Mouse (Mus musculus) heart, postnatal 0 days (tissue): ENCODE results near the gene Ncor2. TPM values are rescaled to one million over a fixed set of nuclear protein-coding genes. Genes with fewer than 3 reads are reported as not detected.

Source experiments
- ATAC-seq: fragments of 200-750 bp; cut with Nextera tagmentation; 2 replicates; pipeline ENCODE4 v1.8.0; 2017; ENCODE audit warnings: low read depth, moderate number of reproducible peaks, moderate library complexity; ENCODE audit not compliant: insufficient read depth
- DNase-seq: peaks from one replicate; pipeline ENCODE4 v3.0.0-alpha.2; 2016; ENCODE audit warnings: low spot score
- H3K27ac ChIP-seq: fragments of 300-500 bp; sonication (generic); 2 replicates; pipeline ENCODE4 v1.5.1; 2014; ENCODE audit warnings: low read depth, mild to moderate bottlenecking
- H3K27me3 ChIP-seq: fragments of 300-500 bp; sonication (generic); 2 replicates; pipeline ENCODE4 v1.6.1; 2014; ENCODE audit warnings: low read length, mixed read lengths; ENCODE audit not compliant: control insufficient read depth, insufficient read depth
- H3K36me3 ChIP-seq: fragments of 300-500 bp; sonication (generic); replicated peaks from 2 replicates; pipeline ENCODE4 v1.6.1; 2014; ENCODE audit warnings: low read length, mixed read lengths; ENCODE audit not compliant: control insufficient read depth, insufficient read depth
- H3K4me1 ChIP-seq: fragments of 300-500 bp; sonication (generic); 2 replicates; pipeline ENCODE4 v1.6.1; 2014; ENCODE audit warnings: antibody characterized with exemption; ENCODE audit not compliant: control insufficient read depth, insufficient read depth
- H3K4me2 ChIP-seq: fragments of 300-500 bp; sonication (generic); 2 replicates; pipeline ENCODE4 v1.6.1; 2014; ENCODE audit warnings: low read depth, mild to moderate bottlenecking, low read length, moderate library complexity
- H3K4me3 ChIP-seq: fragments of 300-500 bp; sonication (generic); 2 replicates; pipeline ENCODE4 v1.5.1; 2014; ENCODE audit warnings: low read depth, low read length
- H3K9ac ChIP-seq: fragments of 300-500 bp; sonication (generic); replicated peaks from 2 replicates; pipeline ENCODE4 v1.6.1; 2014; ENCODE audit warnings: low read depth, low read length, mixed read lengths
- H3K9me3 ChIP-seq: fragments of 300-500 bp; sonication (generic); replicated peaks from 2 replicates; pipeline ENCODE4 v1.6.1; 2016; ENCODE audit warnings: low read length; ENCODE audit not compliant: control insufficient read depth
- CTCF ChIP-seq: IDR thresholded peaks from 2 replicates; pipeline ENCODE4 v1.5.1; 2016; ENCODE audit warnings: antibody characterized with exemption, control low read depth, low read depth
- EP300 ChIP-seq: IDR thresholded peaks from 2 replicates; pipeline ENCODE4 v1.6.1; 2016; ENCODE audit warnings: antibody characterized with exemption, low read depth
- WGBS: fragments of 180-500 bp; shearing (Covaris S2); extraction: QIAGEN DNeasy Blood & Tissue Kit; methylation state at CpG from one replicate; pipeline ENCODE4 v1.1.7; 2014; 5-methylcytosine and 5-hydroxymethylcytosine counted together
- polyA plus RNA-seq: library from polyadenylated mRNA; unstranded; fragments of >200 nt; fragmentation: Nextera tagmentation; extraction: Ambion mirVana; gene quantifications from 2 replicates; pipeline ENCODE4 v1.2.1, GENCODE M21; 2015
- total RNA-seq: library from RNA; depleted of rRNA; stranded (reverse); fragments of >200 nt; gene quantifications from 2 replicates; pipeline ENCODE4 v1.2.3, GENCODE M21; 2014; ENCODE audit warnings: low replicate concordance

Gene Ncor2
- total and polyA plus RNA-seq, 2 experiments from 2014 or later = 15.5 to 73.8 TPM

DNA sequence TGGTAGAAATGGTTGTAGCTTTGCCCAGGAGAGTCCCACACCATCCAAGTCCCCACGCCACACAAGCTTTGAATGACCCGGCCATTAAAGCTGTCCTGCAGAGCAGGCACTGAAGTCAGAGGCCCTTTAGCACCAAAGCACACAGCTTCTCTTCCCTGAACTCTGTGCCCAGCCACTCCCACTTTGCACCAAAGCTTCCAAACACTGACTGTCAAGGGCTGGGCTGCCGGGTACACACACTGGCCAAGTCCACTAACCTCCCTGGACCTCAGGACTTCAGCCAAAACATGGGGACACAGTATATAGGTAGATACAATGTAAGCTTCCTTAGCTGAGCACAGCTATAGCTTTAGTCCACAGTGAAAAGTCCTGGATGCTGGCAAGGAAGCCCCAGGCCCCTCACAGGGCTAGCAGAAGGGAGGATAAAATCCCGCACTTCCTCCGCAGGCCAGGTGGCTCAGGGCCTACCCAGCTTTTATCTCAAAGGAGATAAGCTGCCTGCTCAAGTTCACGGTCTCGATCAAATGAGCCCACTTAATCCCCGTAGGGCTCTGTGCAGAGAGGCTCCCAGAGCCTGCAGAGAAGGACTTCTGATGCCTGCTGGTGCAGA is 15.5 kb downstream of the Ncor2 start:
- H3K36me3 ChIP-seq = no peaks in the 10 kb centered on the region
- TF ChIP-seq EP300 = no peak
- no peak for TF ChIP-seq CTCF
- H3K27me3 ChIP-seq = no peaks in the 10 kb centered on the region
- WGBS = 25% methylated on average over 8 of the region's 8 CpGs
- no peaks in the 10 kb centered on the region for H3K9me3 ChIP-seq
- no peak overlapping the region for H3K9ac ChIP-seq
- H3K4me3 ChIP-seq = no peak overlapping the region
- ATAC-seq = no peak
- no peak overlapping the region for H3K4me2 ChIP-seq
- H3K27ac ChIP-seq = peak overlapping the region; percentile 28; the same call in 1 of the 2 replicates
- peaks cover 75% of the 10 kb centered on the region for H3K4me1 ChIP-seq
- DNase-seq = no peak

GRCm38 (mm10) chr5:125162461-125162860 is 16.6 kb downstream of the Ncor2 start:
- Histone ChIP-seq H3K4me2 (no peak overlapping the region), H3K4me3 (no peak overlapping the region), H3K27ac (no peak overlapping the region), H3K36me3 (no peaks in the 10 kb centered on the region), H3K27me3 (no peaks in the 10 kb centered on the region), H3K9ac (no peak overlapping the region), H3K4me1 (peaks cover 79% of the 10 kb centered on the region), H3K9me3 (no peaks in the 10 kb centered on the region)
- TF ChIP-seq CTCF = no peak
- TF ChIP-seq EP300 = no peak
- no peak for ATAC-seq
- 50% methylated on average over 2 of the region's 3 CpGs for WGBS
- no peak for DNase-seq

- H3K36me3 ChIP-seq = no peaks in the 10 kb centered on the region
- no peak overlapping the region for H3K9ac ChIP-seq
- TF ChIP-seq EP300 = no peak
- TF ChIP-seq CTCF = no peak
- H3K27me3 ChIP-seq = no peaks in the 10 kb centered on the region
- H3K9me3 ChIP-seq = no peaks in the 10 kb centered on the region
- DNase-seq (no peak), ATAC-seq (no peak)
- peak overlapping the region; percentile 21 for H3K27ac ChIP-seq
- no peak overlapping the region for H3K4me3 ChIP-seq
- peaks cover 75% of the 10 kb centered on the region for H3K4me1 ChIP-seq
- H3K4me2 ChIP-seq = peak overlapping the region; percentile 30
- WGBS = 59% methylated on average over 14 of the region's 14 CpGs
Measured at GRCm38 (mm10) chr5:125159804-125160405, 19.1 kb downstream of the Ncor2 start.

DNA sequence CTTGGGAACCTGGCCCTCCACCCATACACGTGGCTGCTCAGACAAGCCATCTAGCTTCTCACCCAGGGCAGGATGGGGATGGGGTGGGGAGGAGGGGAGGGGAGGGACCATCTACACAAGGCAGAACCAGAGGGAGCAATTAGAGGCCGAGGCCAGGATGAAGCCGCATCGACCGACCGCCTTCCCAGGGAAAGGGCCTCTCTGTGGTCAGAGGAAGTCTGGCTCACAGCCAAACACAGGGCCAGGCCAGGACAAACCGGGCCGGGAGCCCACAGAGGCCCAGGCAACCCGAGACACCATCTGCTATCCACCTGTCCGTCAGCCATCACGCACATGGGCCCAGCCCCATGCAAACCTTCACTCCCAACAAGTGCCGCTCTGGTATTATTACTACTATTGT is 19.7 kb downstream of the Ncor2 start:
- H3K9me3 ChIP-seq = no peaks in the 10 kb centered on the region
- ATAC-seq (peak; percentile 81), DNase-seq (peak; percentile 72)
- WGBS = 4% methylated on average over 12 of the region's 12 CpGs
- no peak for TF ChIP-seq EP300
- TF ChIP-seq CTCF = no peak
- H3K4me1 ChIP-seq = peaks cover 73% of the 10 kb centered on the region
- H3K4me2 ChIP-seq = peak overlapping the region; percentile 30
- no peaks in the 10 kb centered on the region for H3K27me3 ChIP-seq
- H3K9ac ChIP-seq = no peak overlapping the region
- no peaks in the 10 kb centered on the region for H3K36me3 ChIP-seq
- peak overlapping the region; percentile 21 for H3K27ac ChIP-seq
- H3K4me3 ChIP-seq = no peak overlapping the region

GRCm38 (mm10) chr5:125158232-125158961 is 20.6 kb downstream of the Ncor2 start:
- Histone ChIP-seq H3K27me3 (no peaks in the 10 kb centered on the region), H3K27ac (peak overlapping the region; percentile 40), H3K4me3 (peak overlapping the region; percentile 8; the same call in 1 of the 2 replicates), H3K4me1 (peaks cover 73% of the 10 kb centered on the region), H3K9ac (no peak overlapping the region), H3K36me3 (no peaks in the 10 kb centered on the region), H3K9me3 (no peaks in the 10 kb centered on the region), H3K4me2 (peak overlapping the region; percentile 30)
- ATAC-seq (peak; percentile 5; the same call in 1 of the 2 replicates), DNase-seq (no peak)
- TF ChIP-seq EP300 (no peak), CTCF (no peak)
- 27% methylated on average over 21 of the region's 21 CpGs for WGBS
